Mouse (Mus musculus) MN1 (cell line): Measurements from ENCODE around the gene Sdf2l1.
A peak's percentile ranks its signal among the peaks of the same experiment; 100 is the strongest.
"Not testable (repeated sequence)": the region's sequence is repeated elsewhere in the genome, so short reads cannot be mapped to it uniquely, and the experiment has no call there.

Experiments used
- DNase-seq: peaks from one replicate; pipeline ENCODE4 v3.0.0-alpha.2; 2016; ENCODE audit warnings: low spot score

The Sdf2l1 gene

DNA sequence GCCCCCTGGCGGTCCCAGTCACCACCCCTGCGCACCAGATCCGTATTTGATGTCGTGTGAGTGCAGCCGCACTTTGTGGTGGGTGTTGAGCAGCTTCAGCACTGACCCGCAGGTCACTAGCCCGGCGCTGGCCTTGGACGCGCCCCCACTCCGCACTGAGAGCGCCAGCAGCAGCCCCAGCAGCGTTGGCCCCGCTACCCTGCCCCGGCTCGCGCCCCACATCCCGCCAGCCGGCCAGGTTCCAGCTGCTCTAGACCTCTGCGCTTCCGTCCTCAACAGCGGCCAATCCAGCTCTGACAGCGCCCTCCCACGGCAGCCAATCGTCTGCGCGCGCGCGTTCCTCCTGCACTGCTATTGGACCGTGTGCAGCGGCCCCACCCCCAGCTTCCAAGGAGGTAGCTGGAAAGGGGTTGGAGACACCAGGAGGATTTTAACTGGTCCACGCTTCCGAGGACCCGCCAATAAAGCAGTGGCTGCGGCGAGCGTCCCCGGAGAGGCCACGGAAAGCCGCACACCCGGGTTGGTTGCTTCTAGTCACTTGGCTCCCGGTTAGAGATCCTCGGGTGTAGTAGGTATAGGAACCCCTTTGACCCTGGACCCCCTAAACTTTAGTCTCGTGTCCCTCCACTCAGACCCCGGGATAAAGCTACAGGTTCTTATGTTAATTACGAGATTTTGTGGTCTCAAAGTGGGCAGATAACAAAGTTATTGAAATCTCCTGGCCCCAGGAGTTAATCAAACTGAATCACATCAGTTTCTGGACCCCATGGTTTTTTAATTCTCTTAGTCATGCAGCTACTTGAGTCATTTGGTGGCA is at the start of gene Sdf2l1:
Sdf2l1 (minus strand) TSS at position 295 of the 817 bp plus-strand sequence.
- peak; percentile 97 for DNase-seq

- no peak for DNase-seq
Measured at GRCm38 (mm10) chr16:17181382-17181781, 49.2 kb upstream of the Sdf2l1 start.

DNA sequence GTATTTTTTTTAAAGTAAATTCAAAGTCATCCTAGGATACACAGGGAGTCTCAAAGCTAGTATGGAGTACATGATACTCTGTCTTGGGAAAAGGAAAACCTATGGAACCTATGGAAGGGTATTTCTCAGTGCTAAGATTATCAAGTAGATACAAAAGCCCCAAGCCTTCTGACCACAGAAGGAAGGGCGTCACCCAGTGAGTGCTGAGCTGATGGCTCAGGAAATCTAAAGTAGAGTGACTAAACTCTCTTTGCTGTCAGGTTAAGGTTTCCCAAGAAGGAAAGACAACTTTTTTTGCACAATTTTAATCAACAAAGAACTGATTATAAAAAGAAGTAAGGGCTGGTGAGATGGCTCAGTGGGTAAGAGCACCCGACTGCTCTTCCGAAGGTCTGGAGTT is 47.5 kb upstream of the Sdf2l1 start:
- no peak for DNase-seq

DNA sequence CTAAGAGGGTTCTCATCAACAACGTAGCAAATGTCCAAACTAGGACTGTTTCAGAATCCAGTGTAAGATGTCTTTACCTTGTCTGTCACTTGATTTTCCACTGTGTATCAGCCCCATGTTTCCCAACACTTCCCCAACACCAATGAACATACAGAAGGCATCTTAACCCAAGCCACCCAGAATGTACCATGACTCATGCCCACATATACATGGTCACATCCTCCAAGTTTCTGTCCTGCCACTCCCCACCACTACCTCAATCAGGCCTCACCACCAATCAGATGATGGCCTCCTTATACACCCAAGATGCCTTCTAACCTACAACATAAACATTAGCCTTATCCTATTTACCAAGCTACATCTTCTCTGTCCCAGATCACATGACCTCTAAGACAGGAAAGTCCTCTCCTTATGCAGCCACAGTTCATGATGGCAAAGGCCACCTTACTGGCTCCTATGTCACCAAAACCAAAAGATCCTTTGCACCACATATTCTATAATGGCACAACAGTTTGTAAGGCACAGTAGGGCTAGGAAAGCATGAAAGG is 45.5 kb upstream of the Sdf2l1 start:
- DNase-seq: no peak

GRCm38 (mm10) chr16:17175765-17176164 is 43.6 kb upstream of the Sdf2l1 start:
- DNase-seq: no peak

GRCm38 (mm10) chr16:17168049-17168448 is 35.9 kb upstream of the Sdf2l1 start:
- DNase-seq: no peak

DNA sequence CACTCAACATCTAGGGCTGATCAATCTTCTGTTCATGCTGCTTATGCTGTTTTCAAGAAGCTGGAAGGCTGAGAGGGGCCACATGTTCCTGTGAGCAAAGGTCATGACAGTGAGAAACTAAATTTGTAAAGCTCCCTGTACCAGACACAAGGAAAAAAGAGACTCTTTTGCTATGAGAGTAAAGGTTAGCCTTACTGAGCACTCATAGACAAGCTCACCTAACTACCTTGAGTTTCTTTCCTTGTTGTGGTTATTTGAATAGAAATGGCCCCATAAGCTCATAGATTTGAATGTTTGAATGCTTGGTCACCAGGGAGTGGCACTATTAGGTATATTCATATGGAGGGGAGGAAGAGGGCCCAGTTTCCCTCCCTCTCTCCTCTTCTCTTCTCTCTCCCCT is 35.0 kb upstream of the Sdf2l1 start:
- no peak for DNase-seq

- not testable (repeated sequence) for DNase-seq
Measured at GRCm38 (mm10) chr16:17165478-17165877, 33.3 kb upstream of the Sdf2l1 start.

- no peak for DNase-seq
Measured at GRCm38 (mm10) chr16:17154346-17154745, 22.2 kb upstream of the Sdf2l1 start.

- no peak for DNase-seq
Measured at GRCm38 (mm10) chr16:17151874-17152273, 19.7 kb upstream of the Sdf2l1 start.

GRCm38 (mm10) chr16:17150520-17151258 is 18.5 kb upstream of the Sdf2l1 start:
- DNase-seq: no peak

- DNase-seq: peak; percentile 75
Measured at GRCm38 (mm10) chr16:17148084-17148483, 15.9 kb upstream of the Sdf2l1 start.

GRCm38 (mm10) chr16:17147391-17147929 is 15.3 kb upstream of the Sdf2l1 start:
- peak; percentile 44 for DNase-seq

- peak; percentile 94 for DNase-seq
Measured at GRCm38 (mm10) chr16:17146772-17147235, 14.6 kb upstream of the Sdf2l1 start, which contains the start of gene Ccdc116. Gene Ccdc116 (minus strand): TSS chr16:17147229.

- no peak for DNase-seq
Measured at GRCm38 (mm10) chr16:17144339-17144738, 12.2 kb upstream of the Sdf2l1 start, which contains the start of gene Ydjc. Gene Ydjc (plus strand): TSS chr16:17144621.

DNA sequence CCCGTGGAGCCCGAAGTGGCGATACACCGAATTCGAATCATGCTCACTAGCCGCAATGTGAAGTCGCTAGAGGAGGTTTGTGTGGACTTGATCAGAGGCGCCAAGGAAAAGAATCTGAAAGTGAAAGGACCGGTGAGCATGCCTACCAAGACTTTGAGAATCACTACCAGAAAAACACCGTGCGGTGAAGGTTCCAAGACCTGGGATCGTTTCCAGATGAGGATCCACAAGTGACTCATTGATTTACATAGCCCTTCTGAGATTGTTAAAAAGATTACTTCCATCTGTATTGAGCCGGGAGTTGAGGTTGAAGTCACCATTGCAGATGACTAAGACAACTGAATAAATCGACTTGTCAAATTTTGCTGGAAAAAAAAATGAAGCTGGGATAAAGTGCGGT is 5.2 kb upstream of the Sdf2l1 start:
- peak; percentile 72 for DNase-seq

- DNase-seq: no peak
Measured at GRCm38 (mm10) chr16:17132906-17133200, 670 bp upstream of the Sdf2l1 start.

GRCm38 (mm10) chr16:17131191-17132088 is 743 bp downstream of the Sdf2l1 start:
- peak; percentile 42 for DNase-seq

GRCm38 (mm10) chr16:17127292-17127691 is 4.9 kb downstream of the Sdf2l1 start:
- DNase-seq: peak; percentile 80

DNA sequence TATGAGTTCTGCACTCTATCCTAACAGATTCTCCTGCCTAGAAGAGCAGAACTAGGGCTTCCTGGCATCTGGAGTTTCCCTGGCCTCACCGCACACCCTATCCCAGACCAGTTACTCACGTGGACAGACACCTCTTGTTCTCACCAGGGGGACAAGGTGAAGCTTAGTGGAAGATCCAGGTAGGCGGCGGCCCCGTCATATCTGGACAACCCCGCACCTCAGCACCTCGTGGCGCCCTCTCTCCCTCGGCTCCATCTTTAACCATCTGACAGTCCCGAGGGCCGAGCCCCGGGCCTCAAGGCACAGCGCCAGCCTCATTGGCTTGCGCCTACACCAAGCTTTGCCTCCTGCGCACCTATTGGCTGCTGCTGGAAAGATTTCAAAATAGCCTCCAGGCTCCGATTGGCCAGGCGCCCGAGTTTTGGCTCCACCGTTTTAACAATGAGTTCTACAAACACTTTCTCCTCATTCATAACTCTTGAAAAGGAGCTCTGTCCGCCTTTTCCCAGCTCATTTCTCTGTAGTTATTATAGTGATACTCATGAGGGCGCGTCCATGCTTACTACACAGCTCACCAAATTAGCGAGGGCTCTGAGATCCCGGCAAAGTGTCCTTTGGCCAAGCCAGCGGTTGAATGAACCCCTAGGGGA is 7.2 kb downstream of the Sdf2l1 start, which contains the start of gene 2610318N02Rik:
2610318N02Rik (minus strand) TSS at position 297 of the 650 bp plus-strand sequence.
- DNase-seq: peak; percentile 94
